Mouse (Mus musculus) embryonic facial prominence, embryonic 12.5 days (tissue): ENCODE results near the gene Cxcl13. TPM values are rescaled to one million over a fixed set of nuclear protein-coding genes. Genes with fewer than 3 reads are reported as not detected.
"Not testable (repeated sequence)": the region's sequence is repeated elsewhere in the genome, so short reads cannot be mapped to it uniquely, and the experiment has no call there.

Experiments used
- ATAC-seq: fragments of 200-750 bp; cut with Nextera tagmentation; 2 replicates; pipeline ENCODE4 v1.8.0; 2017; ENCODE audit not compliant: insufficient number of reproducible peaks, insufficient read depth, low FRiP score, low TSS enrichment
- H3K27ac ChIP-seq: fragments of 300-500 bp; sonication (generic); 2 replicates; pipeline ENCODE4 v1.5.1; 2016; ENCODE audit warnings: mild to moderate bottlenecking
- H3K27me3 ChIP-seq: fragments of 300-500 bp; sonication (generic); 2 replicates; pipeline ENCODE4 v1.6.1; 2016; ENCODE audit warnings: mild to moderate bottlenecking, moderate library complexity
- H3K36me3 ChIP-seq: fragments of 300-500 bp; sonication (generic); 2 replicates; pipeline ENCODE4 v1.6.1; 2016; ENCODE audit warnings: mild to moderate bottlenecking
- H3K4me1 ChIP-seq: fragments of 300-500 bp; sonication (generic); 2 replicates; pipeline ENCODE4 v1.6.1; 2016
- H3K4me2 ChIP-seq: fragments of 300-500 bp; sonication (generic); replicated peaks from 2 replicates; pipeline ENCODE4 v1.6.1; 2016; ENCODE audit warnings: mild to moderate bottlenecking, moderate library complexity
- H3K4me3 ChIP-seq: fragments of 300-500 bp; sonication (generic); 2 replicates; pipeline ENCODE4 v1.5.1; 2016; ENCODE audit warnings: mild to moderate bottlenecking
- H3K9ac ChIP-seq: fragments of 300-500 bp; sonication (generic); 2 replicates; pipeline ENCODE4 v1.6.1; 2016; ENCODE audit warnings: mild to moderate bottlenecking, moderate library complexity
- H3K9me3 ChIP-seq: fragments of 300-500 bp; sonication (generic); 2 replicates; pipeline ENCODE4 v1.6.1; 2016; ENCODE audit warnings: mild to moderate bottlenecking, moderate library complexity
- WGBS: fragments of 180-500 bp; shearing (Covaris S2); methylation state at CpG from one replicate; pipeline ENCODE4 v1.1.7; 2016; 5-methylcytosine and 5-hydroxymethylcytosine counted together
- polyA plus RNA-seq: library from polyadenylated mRNA; unstranded; fragments of >200 nt; fragmentation: Nextera tagmentation; extraction: Ambion mirVana; gene quantifications from 2 replicates; pipeline ENCODE4 v1.2.1, GENCODE M21; 2016

The Cxcl13 gene
- polyA plus RNA-seq, 1 experiment from 2014 or later, result 3.0 TPM

DNA sequence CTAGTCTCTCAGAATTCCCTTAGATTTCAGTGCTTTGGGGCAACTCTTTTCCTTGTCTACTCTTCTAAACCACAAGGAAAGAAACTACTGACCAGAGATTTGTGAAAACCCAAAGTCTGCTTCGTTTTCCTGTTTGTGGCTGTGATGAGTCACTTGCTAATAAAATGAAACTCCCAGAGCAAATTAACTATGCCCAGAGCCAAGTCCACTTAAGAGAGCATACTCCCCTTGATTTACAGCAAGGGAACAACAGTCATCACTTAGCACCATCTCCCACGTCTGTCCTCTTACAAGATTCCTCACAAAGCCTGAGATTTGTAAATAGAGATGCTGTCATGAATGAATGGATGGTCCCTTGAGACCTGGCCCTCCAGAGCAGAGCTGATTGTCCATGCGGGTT lies 11.6 kb upstream of the Cxcl13 start:
- 30% methylated on average over 3 of the region's 3 CpGs for WGBS
- no peaks in the 10 kb centered on the region for H3K27me3 ChIP-seq
- ATAC-seq, result no peak

DNA sequence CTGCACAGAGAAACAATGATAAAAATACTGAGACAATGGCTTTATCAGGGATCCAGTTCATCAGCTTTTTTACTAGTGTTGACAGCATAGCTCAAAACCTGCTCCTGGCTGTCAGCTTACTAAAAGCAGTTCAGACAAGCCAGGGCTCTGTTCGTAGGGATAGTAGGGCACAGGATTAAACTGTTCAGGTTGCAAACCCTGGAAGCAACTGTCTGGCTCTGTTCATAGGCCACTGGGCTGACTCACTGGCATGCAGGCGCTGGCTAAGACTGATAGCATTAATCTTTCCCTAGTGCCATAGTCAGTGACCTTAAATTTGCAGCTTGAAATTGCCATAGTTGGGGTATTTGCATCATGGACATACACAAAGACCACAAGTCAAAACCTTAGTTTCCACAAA lies 10.4 kb upstream of the Cxcl13 start:
- H3K4me2 ChIP-seq, result no peak overlapping the region
- no peak overlapping the region for H3K9ac ChIP-seq
- H3K9me3 ChIP-seq, result no peaks in the 10 kb centered on the region
- H3K36me3 ChIP-seq, result no peaks in the 10 kb centered on the region
- H3K27ac ChIP-seq, result no peak overlapping the region
- ATAC-seq, result no peak
- H3K27me3 ChIP-seq, result no peaks in the 10 kb centered on the region
- no peak overlapping the region for H3K4me3 ChIP-seq
- no peaks in the 10 kb centered on the region for H3K4me1 ChIP-seq
- 68% methylated on average over 2 of the region's 2 CpGs for whole genome bisulfite sequencing

More for the DNA sequence above, 11.6 kb upstream of the Cxcl13 start:
- no peak overlapping the region for H3K4me2 ChIP-seq
- no peaks in the 10 kb centered on the region for H3K9me3 ChIP-seq
- H3K4me1 ChIP-seq, result 0 out of 2 replicates have a peak, but pooled peaks cover 6% of the 10 kb centered on the region
- H3K27ac ChIP-seq, result no peak overlapping the region
- H3K9ac ChIP-seq, result no peak overlapping the region
- H3K4me3 ChIP-seq, result no peak overlapping the region
- H3K36me3 ChIP-seq, result no peaks in the 10 kb centered on the region

DNA sequence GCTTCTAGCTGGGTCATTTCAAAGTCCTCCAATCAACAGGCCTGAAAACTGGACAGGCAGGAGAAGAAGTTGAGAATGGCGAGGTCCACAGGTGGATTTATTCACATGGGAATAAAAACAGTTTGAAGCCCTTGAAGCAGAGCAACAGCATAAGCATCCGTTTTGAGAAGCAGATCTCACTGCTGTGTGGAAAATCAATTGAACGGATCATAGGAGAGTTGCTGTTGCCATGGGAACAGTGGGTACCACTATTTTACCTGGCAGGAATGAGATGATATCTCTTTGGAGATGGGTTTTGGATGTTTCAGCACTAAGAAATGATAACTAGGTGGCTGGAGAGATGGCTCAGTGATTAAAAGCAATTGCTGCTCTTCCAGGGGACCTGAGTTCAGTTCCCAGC lies 8.1 kb upstream of the Cxcl13 start:
- Histone ChIP-seq H3K27ac (no peak overlapping the region), H3K9ac (no peak overlapping the region), H3K9me3 (no peaks in the 10 kb centered on the region), H3K4me3 (no peak overlapping the region), H3K36me3 (no peaks in the 10 kb centered on the region), H3K4me1 (no peaks in the 10 kb centered on the region), H3K27me3 (no peaks in the 10 kb centered on the region), H3K4me2 (no peak overlapping the region)
- no peak for ATAC-seq
- 83% methylated on average over 3 of the region's 3 CpGs for WGBS

DNA sequence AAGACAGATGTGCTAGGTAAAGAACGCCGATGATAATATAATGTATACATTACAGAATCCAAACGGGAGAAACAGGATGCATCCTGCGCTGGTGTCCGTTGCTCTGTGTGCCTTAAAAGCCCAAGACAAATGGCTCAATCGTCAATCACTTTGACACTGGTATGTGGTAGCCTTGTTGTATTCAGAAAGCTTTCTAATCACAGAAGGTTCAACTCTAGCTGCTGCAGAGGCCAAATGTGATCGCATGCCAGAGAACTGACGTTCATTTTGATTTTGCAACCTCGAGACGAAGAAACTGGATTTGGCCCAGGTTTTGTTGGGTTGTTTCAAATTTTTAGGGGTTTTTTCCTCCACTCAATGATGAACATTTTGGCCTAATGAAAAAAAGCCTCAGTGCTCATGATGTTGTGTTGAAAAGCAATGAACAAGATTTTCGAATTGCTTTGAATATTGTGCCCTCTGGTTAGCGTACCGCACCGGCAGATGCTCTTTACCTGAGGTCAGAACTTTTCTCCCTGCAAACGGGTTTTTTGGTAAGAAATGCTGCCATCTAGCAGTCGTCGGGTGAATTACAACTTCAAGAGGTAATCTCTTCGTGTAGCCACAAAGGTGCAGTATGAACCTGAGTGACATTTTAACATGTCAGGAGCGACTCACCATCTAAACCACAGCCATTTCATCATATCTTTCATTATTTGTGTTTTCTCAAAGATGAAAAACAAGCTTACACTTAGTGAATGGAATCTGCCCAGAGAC lies 6.6 kb upstream of the Cxcl13 start:
- H3K9me3 ChIP-seq, result no peaks in the 10 kb centered on the region
- H3K4me2 ChIP-seq, result no peak overlapping the region
- 41% methylated on average over 19 of the region's 19 CpGs for WGBS
- no peak for ATAC-seq
- no peaks in the 10 kb centered on the region for H3K4me1 ChIP-seq
- H3K36me3 ChIP-seq, result no peaks in the 10 kb centered on the region
- no peak overlapping the region for H3K9ac ChIP-seq
- no peaks in the 10 kb centered on the region for H3K27me3 ChIP-seq
- no peak overlapping the region for H3K4me3 ChIP-seq
- no peak overlapping the region for H3K27ac ChIP-seq

DNA sequence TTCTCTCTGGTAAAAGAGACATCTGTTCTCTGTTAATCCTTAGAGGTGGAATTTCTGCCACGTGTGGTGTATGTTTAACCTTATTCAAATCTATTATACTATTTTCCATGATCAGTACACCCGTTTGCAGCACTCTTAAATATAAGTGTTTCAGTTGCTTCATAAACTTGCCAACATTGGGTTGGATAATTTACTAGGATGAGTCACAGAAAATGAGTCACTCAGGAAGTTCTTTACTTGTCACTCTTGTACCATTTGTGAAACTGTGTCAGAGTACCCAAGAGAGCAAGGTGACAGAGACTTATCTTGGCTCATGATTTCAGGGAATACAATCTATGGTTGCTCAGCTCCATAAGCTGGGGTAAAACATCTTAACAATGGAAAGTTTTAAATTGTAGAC lies 8.2 kb downstream of the Cxcl13 start:
- Histone ChIP-seq H3K4me2 (no peak overlapping the region), H3K9ac (no peak overlapping the region), H3K9me3 (no peaks in the 10 kb centered on the region), H3K4me3 (no peak overlapping the region), H3K4me1 (no peaks in the 10 kb centered on the region), H3K36me3 (no peaks in the 10 kb centered on the region), H3K27me3 (no peaks in the 10 kb centered on the region), H3K27ac (no peak overlapping the region)
- ATAC-seq, result no peak
- WGBS, result 25% methylated on average over 2 of the region's 2 CpGs

DNA sequence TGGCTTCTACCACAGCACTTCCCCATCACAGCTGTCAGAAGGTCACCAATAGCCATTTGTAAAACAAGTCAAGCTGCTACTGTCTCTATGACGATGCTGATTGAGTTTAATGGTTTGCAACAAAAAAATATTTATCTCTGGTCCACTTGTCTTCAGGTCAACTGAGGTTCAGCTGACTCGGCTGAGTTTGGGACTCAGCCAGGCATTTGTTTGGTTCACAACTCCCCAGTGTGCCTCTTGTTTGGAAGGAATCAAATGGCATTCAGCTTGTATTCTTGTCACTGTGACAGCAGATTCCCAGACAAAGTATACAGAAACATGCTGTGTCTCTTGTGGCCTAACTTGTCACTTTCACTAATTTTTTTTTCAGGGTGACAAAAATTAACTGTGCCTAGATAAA lies 9.9 kb downstream of the Cxcl13 start:
- no peak overlapping the region for H3K27ac ChIP-seq
- no peak overlapping the region for H3K4me3 ChIP-seq
- H3K4me2 ChIP-seq, result no peak overlapping the region
- H3K9me3 ChIP-seq, result no peaks in the 10 kb centered on the region
- 53% methylated on average over 2 of the region's 2 CpGs for WGBS
- H3K27me3 ChIP-seq, result no peaks in the 10 kb centered on the region
- no peak for ATAC-seq
- H3K9ac ChIP-seq, result no peak overlapping the region
- H3K4me1 ChIP-seq, result no peaks in the 10 kb centered on the region
- no peaks in the 10 kb centered on the region for H3K36me3 ChIP-seq

DNA sequence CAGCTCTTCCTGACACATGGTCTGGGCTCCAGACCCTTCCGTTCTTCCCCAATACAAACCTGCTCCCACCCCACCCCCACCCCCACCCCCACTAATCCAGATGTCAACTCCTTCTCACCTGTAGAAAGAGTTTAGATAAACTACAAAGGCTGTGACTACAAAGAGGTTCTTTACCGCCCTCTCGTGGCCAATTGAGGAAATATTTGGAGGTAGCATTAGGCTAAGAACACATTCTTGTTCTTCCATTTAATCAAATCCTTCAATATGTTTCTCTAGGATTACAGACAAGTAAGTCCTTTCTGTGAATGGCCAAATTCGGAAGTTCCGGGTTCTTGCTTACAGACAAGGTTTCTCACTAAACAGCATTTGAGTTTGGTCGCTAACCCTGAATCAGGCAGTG lies 14.1 kb downstream of the Cxcl13 start:
- no peak overlapping the region for H3K4me2 ChIP-seq
- H3K36me3 ChIP-seq, result no peaks in the 10 kb centered on the region
- no peaks in the 10 kb centered on the region for H3K4me1 ChIP-seq
- ATAC-seq, result no peak
- no peak overlapping the region for H3K27ac ChIP-seq
- H3K27me3 ChIP-seq, result no peaks in the 10 kb centered on the region
- 36% methylated on average over 6 of the region's 6 CpGs for WGBS
- H3K9me3 ChIP-seq, result no peaks in the 10 kb centered on the region
- no peak overlapping the region for H3K4me3 ChIP-seq
- H3K9ac ChIP-seq, result no peak overlapping the region

DNA sequence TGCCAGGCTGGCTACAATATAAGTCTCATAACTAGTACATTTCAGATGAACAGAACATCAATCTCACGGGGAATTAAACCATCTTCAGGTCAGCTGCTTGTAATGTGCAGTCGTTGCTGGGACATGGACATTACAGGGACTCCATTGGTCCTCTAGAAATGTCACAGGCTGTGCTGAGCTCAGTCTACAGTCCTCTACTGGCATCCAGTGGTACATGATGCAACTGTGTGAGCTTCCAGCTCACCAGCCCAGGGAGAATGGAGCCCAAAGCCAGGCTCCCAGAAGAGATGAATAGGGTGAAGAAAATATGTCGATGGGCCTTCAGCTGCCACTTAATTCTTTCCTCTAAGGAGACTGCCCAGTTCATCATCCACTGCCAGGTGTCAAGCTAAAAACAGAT lies 15.5 kb downstream of the Cxcl13 start:
- no peak overlapping the region for H3K9ac ChIP-seq
- no peaks in the 10 kb centered on the region for H3K36me3 ChIP-seq
- no peak overlapping the region for H3K4me3 ChIP-seq
- no peak overlapping the region for H3K27ac ChIP-seq
- ATAC-seq, result no peak
- no peaks in the 10 kb centered on the region for H3K9me3 ChIP-seq
- no peaks in the 10 kb centered on the region for H3K4me1 ChIP-seq
- 73% methylated on average over 3 of the region's 3 CpGs for WGBS
- H3K27me3 ChIP-seq, result no peaks in the 10 kb centered on the region
- no peak overlapping the region for H3K4me2 ChIP-seq

DNA sequence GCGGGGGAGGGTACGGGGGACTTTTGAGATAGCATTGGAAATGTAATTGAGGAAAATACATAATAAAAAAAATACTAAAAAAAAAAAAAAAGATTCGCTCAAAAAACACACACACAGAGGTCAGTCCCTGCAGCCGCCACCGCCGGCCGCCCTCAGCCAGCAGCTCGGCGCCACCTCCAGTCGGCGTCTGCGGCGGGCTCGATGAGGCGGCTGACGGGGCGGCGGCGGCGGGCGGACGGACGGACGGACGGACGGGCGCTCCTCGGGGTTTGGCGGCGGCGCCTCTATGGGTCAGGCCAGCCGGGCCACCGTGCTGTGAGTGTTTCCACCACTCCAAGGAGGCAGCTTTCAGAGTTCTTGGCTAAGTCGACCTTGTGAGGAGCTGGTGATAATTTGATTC lies 17.1 kb downstream of the Cxcl13 start:
- H3K9ac ChIP-seq, H3K4me1 ChIP-seq, H3K27me3 ChIP-seq, H3K36me3 ChIP-seq, H3K27ac ChIP-seq, H3K9me3 ChIP-seq, ATAC-seq: not testable (repeated sequence)
- Histone ChIP-seq H3K4me2 (peak overlapping the region; percentile 43), H3K4me3 (0 out of 2 replicates have a peak overlapping the region, but pooled peaks have one; percentile 19)
- WGBS, result 32% methylated on average over 32 of the region's 34 CpGs

DNA sequence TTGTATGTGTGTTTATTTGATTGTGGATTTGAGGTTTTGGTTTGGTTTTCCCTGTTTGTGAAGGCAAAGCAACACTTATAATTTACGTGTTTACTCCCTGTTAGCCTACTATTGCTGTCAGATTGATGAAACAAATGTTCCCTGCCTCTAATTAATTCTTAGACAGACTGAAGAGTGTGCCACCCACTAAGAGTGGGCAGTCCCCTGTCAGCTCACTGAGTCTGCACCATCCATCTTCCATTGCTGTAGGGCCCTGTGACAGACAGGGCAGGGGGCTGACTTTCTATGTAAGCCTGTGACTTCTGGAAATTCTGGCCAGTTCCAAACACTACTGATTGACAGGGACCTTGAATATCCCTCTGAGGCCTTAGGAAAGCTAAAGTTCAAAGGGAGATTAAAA lies 19.5 kb downstream of the Cxcl13 start:
- H3K9ac ChIP-seq, result no peak overlapping the region
- WGBS, result 81% methylated on average over 1 of the region's 1 CpGs
- no peaks in the 10 kb centered on the region for H3K4me1 ChIP-seq
- no peak overlapping the region for H3K4me3 ChIP-seq
- H3K27ac ChIP-seq, result no peak overlapping the region
- no peaks in the 10 kb centered on the region for H3K36me3 ChIP-seq
- no peak for ATAC-seq
- H3K4me2 ChIP-seq, result no peak overlapping the region
- no peaks in the 10 kb centered on the region for H3K9me3 ChIP-seq
- H3K27me3 ChIP-seq, result no peaks in the 10 kb centered on the region

DNA sequence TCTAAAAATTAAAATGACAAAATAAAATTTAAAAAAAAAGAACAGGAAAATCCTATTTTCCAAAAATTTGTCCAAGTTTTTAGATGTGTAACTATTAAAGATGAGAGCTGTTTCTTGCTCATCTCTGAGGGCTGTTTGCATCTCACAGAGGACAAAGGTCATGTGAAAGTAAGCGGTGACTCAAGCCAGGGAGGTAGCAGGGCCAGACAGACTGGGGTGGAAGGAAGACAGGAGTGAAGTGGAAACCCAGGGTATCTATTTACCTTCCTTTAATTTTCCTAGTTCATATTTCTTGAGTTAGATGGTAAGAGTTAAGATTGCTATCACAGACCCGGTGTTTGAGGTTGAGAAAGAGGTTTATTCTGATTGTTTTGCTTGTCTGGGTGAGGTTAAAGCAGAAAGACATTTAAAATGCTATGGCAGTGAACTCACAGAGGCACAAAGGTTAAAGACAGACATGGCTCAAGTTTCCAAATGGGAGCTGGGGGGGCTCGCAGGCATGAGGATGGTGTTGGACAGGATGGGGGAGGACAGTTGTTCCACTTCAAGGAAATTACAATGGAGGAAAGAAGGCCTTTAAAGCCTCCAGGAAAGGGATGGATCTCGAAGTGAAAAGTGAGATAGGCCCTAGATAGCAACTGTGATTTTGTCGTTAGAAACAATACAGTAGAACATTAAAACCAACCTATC lies 27.2 kb downstream of the Cxcl13 start:
- Histone ChIP-seq H3K27ac (no peak overlapping the region), H3K4me1 (no peaks in the 10 kb centered on the region), H3K9ac (no peak overlapping the region), H3K9me3 (no peaks in the 10 kb centered on the region), H3K36me3 (no peaks in the 10 kb centered on the region), H3K27me3 (no peaks in the 10 kb centered on the region), H3K4me3 (no peak overlapping the region), H3K4me2 (no peak overlapping the region)
- ATAC-seq, result no peak
- WGBS, result 30% methylated on average over 5 of the region's 5 CpGs
